Mouse (Mus musculus): ENCODE measurements at regions not wholly inside any gene's neighbourhood (a gene's known extent, or its start where the extent isn't known, plus 50 kb on each side); places are given as distances from the start of the nearest gene placed in this dataset.

- no peaks in the 10 kb centered on the region for H3K36me3 ChIP-seq
- no peak for ATAC-seq (ENCODE audit: low FRiP score, low read depth)
- WGBS = 76% methylated on average over 3 of the region's 3 CpGs
- H3K4me3 ChIP-seq = no peak overlapping the region
- H3K27ac ChIP-seq = no peak overlapping the region
- H3K4me2 ChIP-seq (replicated peaks) = no peak overlapping the region
- no peaks in the 10 kb centered on the region for H3K27me3 ChIP-seq (replicated peaks)
- peaks cover 9% of the 10 kb centered on the region; the same call in 1 of the 2 replicates for H3K4me1 ChIP-seq
- no peak overlapping the region for H3K9ac ChIP-seq
- H3K9me3 ChIP-seq = no peaks in the 10 kb centered on the region
These were observed 107.8 kb downstream of the Edn3 start for GRCm38 (mm10) chr2:174868186-174868585.

GRCm38 (mm10) chr2:174868743-174869369 is 108.4 kb downstream of the Edn3 start:
- Histone ChIP-seq H3K9ac (no peak overlapping the region), H3K27ac (no peak overlapping the region), H3K36me3 (no peaks in the 10 kb centered on the region), H3K9me3 (no peaks in the 10 kb centered on the region), H3K4me3 (no peak overlapping the region), H3K27me3 (replicated peaks) (no peaks in the 10 kb centered on the region), H3K4me2 (replicated peaks) (no peak overlapping the region), H3K4me1 (peaks cover 9% of the 10 kb centered on the region; the same call in 1 of the 2 replicates)
- WGBS = 63% methylated on average over 8 of the region's 8 CpGs
- no peak for ATAC-seq (ENCODE audit: low FRiP score, low read depth)

GRCm38 (mm10) chr2:174870284-174870683 is 109.9 kb downstream of the Edn3 start:
- 63% methylated on average over 5 of the region's 5 CpGs for WGBS
- Histone ChIP-seq H3K4me3 (no peak overlapping the region), H3K36me3 (no peaks in the 10 kb centered on the region), H3K9ac (no peak overlapping the region), H3K4me2 (replicated peaks) (no peak overlapping the region), H3K27ac (no peak overlapping the region), H3K4me1 (peaks cover 4% of the 10 kb centered on the region; the same call in 1 of the 2 replicates), H3K27me3 (replicated peaks) (no peaks in the 10 kb centered on the region), H3K9me3 (no peaks in the 10 kb centered on the region)
- ATAC-seq (ENCODE audit: low FRiP score, low read depth) = no peak

- peak; percentile 43; the same call in 1 of the 2 replicates for ATAC-seq (ENCODE audit: low FRiP score, low read depth)
- Histone ChIP-seq H3K27me3 (replicated peaks) (no peaks in the 10 kb centered on the region), H3K4me3 (no peak overlapping the region), H3K4me2 (replicated peaks) (no peak overlapping the region), H3K9ac (no peak overlapping the region), H3K4me1 (0 out of 2 replicates have a peak, but pooled peaks cover 3% of the 10 kb centered on the region), H3K27ac (no peak overlapping the region), H3K36me3 (no peaks in the 10 kb centered on the region), H3K9me3 (no peaks in the 10 kb centered on the region)
- 82% methylated on average over 10 of the region's 10 CpGs for WGBS
These were observed 110.8 kb downstream of the Edn3 start for GRCm38 (mm10) chr2:174871225-174871624.

DNA sequence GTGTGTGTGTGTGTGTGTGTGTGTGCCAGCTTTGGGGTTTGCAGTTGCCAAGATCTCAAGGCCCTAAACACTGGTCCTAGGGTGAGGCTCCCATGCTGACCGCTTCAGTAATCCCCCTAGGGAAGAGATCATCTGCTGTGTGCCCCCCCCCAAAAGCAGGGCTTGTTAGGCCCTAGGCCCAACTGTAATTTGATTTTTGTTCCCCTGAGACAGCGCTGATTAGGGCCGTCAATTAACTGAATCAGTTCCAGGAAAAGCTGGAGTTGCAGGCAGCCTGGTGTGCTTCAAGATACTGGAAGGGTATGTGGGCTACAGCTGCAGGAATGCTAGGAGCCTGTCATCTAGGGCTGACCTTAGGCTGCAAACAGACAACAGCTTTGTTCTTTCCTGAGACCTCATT is 111.4 kb downstream of the Edn3 start:
- Histone ChIP-seq H3K27ac (no peak overlapping the region), H3K4me3 (no peak overlapping the region), H3K4me2 (replicated peaks) (no peak overlapping the region), H3K4me1 (0 out of 2 replicates have a peak, but pooled peaks cover 3% of the 10 kb centered on the region), H3K9me3 (no peaks in the 10 kb centered on the region), H3K9ac (no peak overlapping the region), H3K27me3 (replicated peaks) (no peaks in the 10 kb centered on the region), H3K36me3 (no peaks in the 10 kb centered on the region)
- no peak for ATAC-seq (ENCODE audit: low FRiP score, low read depth)
- 66% methylated on average over 3 of the region's 3 CpGs for WGBS

DNA sequence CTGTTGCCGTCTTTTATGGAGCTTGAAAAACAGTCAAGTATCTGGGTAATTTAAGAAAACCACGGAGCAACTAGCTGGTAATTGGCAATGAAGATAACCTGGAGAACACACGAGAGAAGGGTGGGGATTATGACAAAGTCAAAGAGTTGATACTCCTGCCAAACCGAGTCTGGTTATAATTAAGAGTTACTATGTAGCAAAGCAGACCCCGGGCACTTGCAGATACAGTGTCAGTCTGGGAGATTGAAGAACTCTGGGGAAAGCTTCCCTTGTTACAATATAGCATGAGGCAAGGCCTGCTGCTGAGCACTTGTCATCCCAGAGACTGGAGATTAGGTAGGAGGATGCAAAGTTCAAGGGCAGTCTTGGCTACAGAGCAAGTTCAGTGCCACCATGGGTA is 116.5 kb downstream of the Edn3 start:
- no peak overlapping the region for H3K27ac ChIP-seq
- ATAC-seq (ENCODE audit: low FRiP score, low read depth) = no peak

DNA sequence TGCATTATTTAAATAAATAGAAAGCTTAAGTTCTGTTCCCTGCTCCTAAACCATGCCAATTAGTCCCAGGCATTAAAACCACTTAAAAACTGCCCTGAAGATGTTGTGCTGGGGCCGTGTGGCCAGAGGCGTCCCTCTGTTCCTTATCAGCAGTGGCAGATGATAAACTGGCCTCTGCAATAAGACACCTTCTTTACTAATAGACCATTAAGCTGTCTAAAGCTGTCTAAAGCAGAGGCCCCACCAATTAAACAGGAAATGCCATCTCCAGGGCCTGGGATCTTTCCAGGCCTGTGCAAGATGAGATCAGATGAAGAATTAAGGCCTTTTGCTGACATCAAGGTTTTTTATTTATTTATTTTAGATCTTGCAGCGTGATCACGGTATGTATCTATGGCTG is 118.6 kb downstream of the Edn3 start:
- WGBS = 63% methylated on average over 4 of the region's 4 CpGs
- Histone ChIP-seq H3K36me3 (no peaks in the 10 kb centered on the region), H3K4me2 (replicated peaks) (no peak overlapping the region), H3K9ac (no peak overlapping the region), H3K9me3 (no peaks in the 10 kb centered on the region), H3K27ac (no peak overlapping the region), H3K4me3 (no peak overlapping the region), H3K27me3 (replicated peaks) (no peaks in the 10 kb centered on the region), H3K4me1 (0 out of 2 replicates have a peak, but pooled peaks cover 2% of the 10 kb centered on the region)
- ATAC-seq (ENCODE audit: low FRiP score, low read depth) = no peak

More for the DNA sequence above, 116.5 kb downstream of the Edn3 start:
- 0 out of 2 replicates have a peak, but pooled peaks cover 3% of the 10 kb centered on the region for H3K4me1 ChIP-seq
- no peak overlapping the region for H3K4me3 ChIP-seq
- H3K9ac ChIP-seq = no peak overlapping the region
- no peaks in the 10 kb centered on the region for H3K9me3 ChIP-seq
- WGBS = 57% methylated on average over 5 of the region's 5 CpGs
- H3K36me3 ChIP-seq = no peaks in the 10 kb centered on the region
- no peaks in the 10 kb centered on the region for H3K27me3 ChIP-seq (replicated peaks)
- no peak overlapping the region for H3K4me2 ChIP-seq (replicated peaks)

- Histone ChIP-seq H3K4me3 (no peak overlapping the region), H3K9ac (no peak overlapping the region), H3K9me3 (no peaks in the 10 kb centered on the region), H3K36me3 (no peaks in the 10 kb centered on the region), H3K27me3 (replicated peaks) (no peaks in the 10 kb centered on the region), H3K4me1 (0 out of 2 replicates have a peak, but pooled peaks cover 15% of the 10 kb centered on the region), H3K4me2 (replicated peaks) (no peak overlapping the region), H3K27ac (no peak overlapping the region)
- no peak for ATAC-seq (ENCODE audit: low FRiP score, low read depth)
- WGBS = 93% methylated on average over 13 of the region's 13 CpGs
These were observed 120.2 kb downstream of the Edn3 start for GRCm38 (mm10) chr2:174880659-174881058.

DNA sequence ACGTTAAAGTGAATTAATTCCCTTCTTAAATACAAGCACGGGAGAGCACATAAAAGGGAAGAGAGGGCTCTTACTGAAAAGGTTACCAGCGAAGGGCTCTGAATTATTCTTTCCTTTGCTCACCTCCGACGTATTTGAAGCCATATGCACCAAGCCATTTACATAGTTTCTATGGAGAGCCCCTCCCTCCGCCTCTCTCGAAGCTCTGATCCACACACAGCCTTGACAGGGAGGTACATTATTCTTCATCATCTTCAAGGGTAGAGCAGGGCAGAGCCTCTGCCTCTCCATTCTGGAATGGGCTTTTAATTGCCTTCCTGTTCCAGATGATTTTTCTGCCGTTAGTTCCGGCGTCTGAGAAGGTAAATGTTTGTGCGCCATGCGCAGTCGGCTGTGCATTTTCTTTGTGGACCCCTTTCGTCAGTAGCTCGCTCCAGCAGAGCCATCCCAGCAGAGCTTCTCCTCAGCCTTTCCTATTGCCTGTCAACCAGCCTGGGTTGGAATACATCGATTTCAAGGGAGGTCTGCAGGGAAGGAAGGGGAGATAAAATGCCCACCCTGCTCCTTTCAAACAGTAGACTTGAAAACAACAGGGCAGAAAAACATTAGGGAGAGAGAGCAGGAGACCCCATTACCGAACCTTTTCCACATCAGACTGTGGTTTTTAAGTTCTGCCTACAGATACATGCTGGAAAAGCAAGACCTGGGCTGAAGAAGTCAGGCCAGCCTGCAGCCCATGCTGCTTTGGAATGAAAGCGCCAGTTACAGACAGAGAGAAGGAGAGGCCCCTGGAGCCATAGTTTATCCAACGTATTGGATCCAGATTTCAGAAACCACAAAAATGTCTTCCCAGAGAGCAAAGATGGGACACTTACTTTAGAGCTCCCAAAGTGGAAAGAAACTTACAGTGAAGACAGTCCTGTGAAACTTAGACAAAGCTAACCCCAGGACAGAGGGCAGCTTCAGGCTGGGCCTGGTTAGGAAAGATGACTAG is 124.1 kb downstream of the Edn3 start:
- peak; percentile 68; the same call in 1 of the 2 replicates for ATAC-seq (ENCODE audit: low FRiP score, low read depth)
- Histone ChIP-seq H3K27ac (peak overlapping the region; percentile 57; the same call in 1 of the 2 replicates), H3K4me2 (replicated peaks) (peak overlapping the region; percentile 33)

GRCm38 (mm10) chr2:174892658-174893057 is 117.4 kb upstream of the Gm14444 start:
- Histone ChIP-seq H3K4me3 (no peak overlapping the region), H3K4me1 (no peaks in the 10 kb centered on the region), H3K9ac (no peak overlapping the region), H3K36me3 (no peaks in the 10 kb centered on the region), H3K9me3 (no peaks in the 10 kb centered on the region), H3K4me2 (replicated peaks) (no peak overlapping the region), H3K27ac (no peak overlapping the region), H3K27me3 (replicated peaks) (no peaks in the 10 kb centered on the region)
- WGBS = 81% methylated on average over 7 of the region's 7 CpGs
- ATAC-seq (ENCODE audit: low FRiP score, low read depth) = no peak

More for the DNA sequence above, 124.1 kb downstream of the Edn3 start:
- H3K4me1 ChIP-seq = 0 out of 2 replicates have a peak, but pooled peaks cover 15% of the 10 kb centered on the region
- H3K9me3 ChIP-seq = no peaks in the 10 kb centered on the region
- H3K4me3 ChIP-seq = no peak overlapping the region
- 46% methylated on average over 19 of the region's 19 CpGs for WGBS
- H3K36me3 ChIP-seq = no peaks in the 10 kb centered on the region
- no peak overlapping the region for H3K9ac ChIP-seq
- H3K27me3 ChIP-seq (replicated peaks) = no peaks in the 10 kb centered on the region

DNA sequence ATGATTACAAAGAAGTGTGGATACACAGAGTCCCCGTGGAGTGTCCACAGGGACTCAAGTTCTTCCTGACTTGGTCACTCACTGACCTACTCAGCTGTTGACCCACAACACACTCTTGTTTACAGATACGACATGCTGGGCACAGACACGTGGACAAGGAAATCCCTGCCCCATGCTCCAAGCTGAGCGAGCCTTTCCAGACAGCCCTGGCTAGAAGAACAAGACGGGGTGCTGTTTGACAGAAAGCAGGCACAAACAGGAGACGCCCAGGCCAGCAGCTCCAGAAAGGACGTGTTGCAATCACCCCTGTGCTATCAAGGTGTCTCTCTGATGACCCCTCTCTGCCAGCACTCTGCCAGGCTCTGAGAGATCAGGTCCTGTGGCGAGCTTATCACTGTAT is 112.6 kb upstream of the Gm14444 start:
- Histone ChIP-seq H3K27ac (no peak overlapping the region), H3K36me3 (no peaks in the 10 kb centered on the region), H3K4me1 (no peaks in the 10 kb centered on the region), H3K9ac (no peak overlapping the region), H3K4me3 (no peak overlapping the region), H3K27me3 (replicated peaks) (no peaks in the 10 kb centered on the region), H3K9me3 (no peaks in the 10 kb centered on the region), H3K4me2 (replicated peaks) (no peak overlapping the region)
- 78% methylated on average over 8 of the region's 8 CpGs for WGBS
- no peak for ATAC-seq (ENCODE audit: low FRiP score, low read depth)

- Histone ChIP-seq H3K4me3 (no peak overlapping the region), H3K4me1 (no peaks in the 10 kb centered on the region), H3K4me2 (replicated peaks) (no peak overlapping the region), H3K27ac (no peak overlapping the region), H3K9ac (no peak overlapping the region), H3K36me3 (no peaks in the 10 kb centered on the region), H3K27me3 (replicated peaks) (no peaks in the 10 kb centered on the region), H3K9me3 (no peaks in the 10 kb centered on the region)
- WGBS = 81% methylated on average over 5 of the region's 5 CpGs
- ATAC-seq (ENCODE audit: low FRiP score, low read depth) = no peak
These were observed 109.9 kb upstream of the Gm14444 start for GRCm38 (mm10) chr2:174899940-174900670.

All from neural tube, embryonic 12.5 days (tissue).